Mouse (Mus musculus): Measurements from ENCODE around the gene Hspb1.

DNA sequence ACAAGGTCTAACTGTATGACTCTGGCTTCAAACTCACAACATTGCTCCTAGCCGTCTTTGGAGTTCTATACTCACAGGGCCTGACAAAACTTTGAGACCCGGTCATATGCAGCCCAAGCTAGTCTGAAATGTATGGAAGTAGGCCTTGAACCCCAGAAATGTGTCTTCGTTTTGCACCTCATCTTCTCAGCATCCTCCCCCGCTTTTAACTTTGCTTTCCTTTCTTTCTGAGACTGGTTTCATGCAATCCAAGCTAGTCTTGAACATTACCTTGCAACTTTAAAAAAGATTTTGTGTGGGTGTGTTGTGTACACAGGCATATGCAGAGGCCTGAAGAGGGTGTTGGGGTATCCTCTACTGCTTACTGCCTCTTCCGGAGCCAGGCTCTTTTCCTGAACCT, 16.5 kb downstream of the Hspb1 start:
- TF ChIP-seq GATA1 (IDR thresholded peaks at IDR 0.05; ENCODE audit: borderline replicate concordance, low read length) (no peak), FLI1 (IDR thresholded peaks at IDR 0.05; ENCODE audit: low read length) (no peak)

Measured in megakaryocyte, embryonic 14.5 days (primary cell).